Mouse (Mus musculus) embryonic facial prominence, embryonic 11.5 days (tissue): ENCODE data around the gene Ralgps2. TPM values are rescaled to one million over a fixed set of nuclear protein-coding genes. Genes with fewer than 3 reads are reported as not detected.

Experiments
- ATAC-seq: fragments of 200-750 bp; cut with Nextera tagmentation; replicated peaks from 2 replicates; pipeline ENCODE4 v1.8.0; 2017; ENCODE audit warnings: low read depth; ENCODE audit not compliant: insufficient number of reproducible peaks, low FRiP score, low TSS enrichment
- DNase-seq: peaks from one replicate; pipeline ENCODE4 v3.0.0-alpha.2; 2015; ENCODE audit warnings: low spot score
- H3K27ac ChIP-seq: fragments of 300-500 bp; sonication (generic); replicated peaks from 2 replicates; pipeline ENCODE4 v1.5.1; 2014; ENCODE audit warnings: mild to moderate bottlenecking, low read depth, low read length, control low read depth
- H3K27me3 ChIP-seq: fragments of 300-500 bp; sonication (generic); 2 replicates; pipeline ENCODE4 v1.6.1; 2014; ENCODE audit warnings: mild to moderate bottlenecking, low read length, moderate library complexity, mixed read lengths; ENCODE audit not compliant: control insufficient read depth, insufficient read depth
- H3K36me3 ChIP-seq: fragments of 300-500 bp; sonication (generic); replicated peaks from 2 replicates; pipeline ENCODE4 v1.6.1; 2014; ENCODE audit warnings: low read depth, mild to moderate bottlenecking, low read length, moderate library complexity, mixed read lengths; ENCODE audit not compliant: control insufficient read depth, insufficient read depth
- H3K4me1 ChIP-seq: fragments of 300-500 bp; sonication (generic); 2 replicates; pipeline ENCODE4 v1.6.1; 2014; ENCODE audit warnings: low read length, mixed read lengths; ENCODE audit not compliant: control insufficient read depth, insufficient read depth
- H3K4me2 ChIP-seq: fragments of 300-500 bp; sonication (generic); 2 replicates; pipeline ENCODE4 v1.6.1; 2014; ENCODE audit warnings: low read depth, mild to moderate bottlenecking, control low read depth, low read length, moderate library complexity
- H3K4me3 ChIP-seq: fragments of 300-500 bp; sonication (generic); 2 replicates; pipeline ENCODE4 v1.5.1; 2014; ENCODE audit warnings: low read depth, low read length, control low read depth
- H3K9ac ChIP-seq: fragments of 300-500 bp; sonication (generic); replicated peaks from 2 replicates; pipeline ENCODE4 v1.6.1; 2014; ENCODE audit warnings: mild to moderate bottlenecking, control low read depth, low read length
- H3K9me3 ChIP-seq: fragments of 300-500 bp; sonication (generic); replicated peaks from 2 replicates; pipeline ENCODE4 v1.6.1; 2016; ENCODE audit warnings: mild to moderate bottlenecking, low read length, inconsistent platforms, mixed read lengths; ENCODE audit not compliant: control insufficient read depth
- WGBS: fragments of 180-500 bp; shearing (Covaris S2); extraction: QIAGEN DNeasy Blood & Tissue Kit; methylation state at CpG from one replicate; pipeline ENCODE4 v1.1.7; 2014; 5-methylcytosine and 5-hydroxymethylcytosine counted together
- polyA plus RNA-seq: library from polyadenylated mRNA; unstranded; fragments of >200 nt; fragmentation: Nextera tagmentation; extraction: Ambion mirVana; gene quantifications from 2 replicates; pipeline ENCODE4 v1.2.1, GENCODE M21; 2014

Gene Ralgps2
- polyA plus RNA-seq, 1 experiment from 2014 or later, result 76.1 TPM

DNA sequence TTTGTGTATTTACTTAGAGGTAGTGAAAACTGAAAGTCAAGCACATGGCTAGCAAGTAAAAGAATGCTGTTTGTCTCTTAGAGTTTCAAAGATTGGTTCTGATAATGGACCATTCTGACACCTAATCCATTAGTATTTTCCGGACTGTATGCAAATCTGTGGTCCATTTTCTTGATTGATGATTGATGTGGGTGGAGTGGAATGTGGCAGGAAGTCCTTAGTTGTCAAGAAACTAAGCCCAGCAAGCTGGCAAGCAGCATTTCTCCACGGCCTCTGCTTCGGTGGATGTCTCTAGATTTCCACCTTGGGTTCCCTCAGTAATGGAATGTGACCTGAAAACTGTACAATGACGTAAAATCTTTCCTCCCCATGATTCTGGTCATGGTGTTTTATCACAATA lies 68.8 kb downstream of the Ralgps2 start:
- Histone ChIP-seq H3K9me3 (no peaks in the 10 kb centered on the region), H3K36me3 (no peaks in the 10 kb centered on the region), H3K4me1 (no peaks in the 10 kb centered on the region), H3K4me2 (no peak overlapping the region), H3K27me3 (no peaks in the 10 kb centered on the region), H3K9ac (no peak overlapping the region), H3K4me3 (no peak overlapping the region), H3K27ac (no peak overlapping the region)
- DNase-seq (no peak), ATAC-seq (no peak)
- WGBS, result 83% methylated on average over 4 of the region's 4 CpGs

DNA sequence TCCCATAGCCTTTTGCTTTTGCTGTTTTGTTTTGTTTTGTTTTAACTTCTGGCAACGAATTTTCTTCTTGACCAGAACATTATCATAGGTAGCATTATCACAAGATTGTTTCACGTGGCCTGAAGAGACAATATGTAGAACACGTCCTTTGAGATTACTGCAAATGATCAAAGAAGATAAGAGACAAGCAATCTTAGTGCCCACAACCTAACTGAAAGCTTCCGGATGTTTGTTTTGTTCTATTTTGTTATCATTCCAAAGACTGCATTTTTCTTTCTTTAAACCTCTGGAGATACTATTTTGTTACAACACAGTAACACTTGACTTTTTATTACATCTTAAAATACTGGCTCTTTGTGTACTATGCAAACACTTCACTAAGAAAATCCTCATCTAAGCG lies 69.4 kb downstream of the Ralgps2 start:
- 90% methylated on average over 5 of the region's 5 CpGs for WGBS
- Histone ChIP-seq H3K27ac (no peak overlapping the region), H3K4me2 (no peak overlapping the region), H3K4me1 (no peaks in the 10 kb centered on the region), H3K9ac (no peak overlapping the region), H3K36me3 (no peaks in the 10 kb centered on the region), H3K27me3 (no peaks in the 10 kb centered on the region), H3K9me3 (no peaks in the 10 kb centered on the region), H3K4me3 (no peak overlapping the region)
- ATAC-seq, result no peak
- no peak for DNase-seq

DNA sequence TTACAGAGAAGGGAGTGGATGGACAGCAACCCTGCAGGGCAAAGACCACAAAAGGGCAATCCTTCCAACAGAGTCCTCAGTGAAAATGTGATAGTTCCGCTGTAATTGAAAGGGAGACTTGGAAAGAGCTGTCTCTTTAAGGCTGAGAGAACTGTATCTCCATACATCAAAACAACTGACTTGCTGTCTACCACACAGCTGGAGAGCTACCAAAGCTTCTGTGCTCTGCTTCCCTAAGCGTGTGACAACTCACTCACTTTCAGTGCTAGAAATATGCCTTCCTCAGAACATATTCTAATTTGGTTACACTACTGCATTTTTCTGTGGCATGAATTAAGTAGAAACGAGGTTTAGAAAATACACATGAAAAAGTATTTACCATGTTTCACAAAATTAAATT lies 75.2 kb downstream of the Ralgps2 start:
- Histone ChIP-seq H3K27me3 (no peaks in the 10 kb centered on the region), H3K4me1 (no peaks in the 10 kb centered on the region), H3K4me2 (no peak overlapping the region), H3K36me3 (no peaks in the 10 kb centered on the region), H3K4me3 (no peak overlapping the region), H3K9me3 (no peaks in the 10 kb centered on the region), H3K27ac (no peak overlapping the region), H3K9ac (no peak overlapping the region)
- ATAC-seq (no peak), DNase-seq (no peak)
- WGBS, result 51% methylated on average over 3 of the region's 3 CpGs

DNA sequence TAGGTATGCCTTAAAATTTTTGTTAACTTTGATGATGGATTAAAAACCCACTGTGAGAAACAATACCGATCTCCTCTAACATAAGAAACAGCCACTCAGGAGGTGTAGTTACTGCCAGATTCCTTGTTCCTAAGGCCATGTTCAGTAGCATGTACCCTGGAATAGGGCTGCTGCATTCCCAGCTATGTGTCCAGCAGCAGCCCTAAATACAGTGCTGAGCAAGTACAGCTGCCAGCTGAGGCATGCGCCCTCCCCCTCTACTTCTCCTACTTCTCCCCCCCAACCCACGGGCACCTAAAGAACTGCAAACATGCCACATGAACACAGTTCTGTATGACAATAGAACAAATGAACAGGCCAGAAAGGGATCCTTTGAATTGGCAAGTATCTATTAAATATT lies 75.7 kb downstream of the Ralgps2 start:
- H3K9ac ChIP-seq, result no peak overlapping the region
- H3K4me1 ChIP-seq, result no peaks in the 10 kb centered on the region
- H3K4me3 ChIP-seq, result no peak overlapping the region
- H3K27me3 ChIP-seq, result no peaks in the 10 kb centered on the region
- no peaks in the 10 kb centered on the region for H3K9me3 ChIP-seq
- H3K27ac ChIP-seq, result no peak overlapping the region
- WGBS, result 62% methylated on average over 3 of the region's 3 CpGs
- H3K4me2 ChIP-seq, result no peak overlapping the region
- DNase-seq (no peak), ATAC-seq (no peak)
- H3K36me3 ChIP-seq, result no peaks in the 10 kb centered on the region

DNA sequence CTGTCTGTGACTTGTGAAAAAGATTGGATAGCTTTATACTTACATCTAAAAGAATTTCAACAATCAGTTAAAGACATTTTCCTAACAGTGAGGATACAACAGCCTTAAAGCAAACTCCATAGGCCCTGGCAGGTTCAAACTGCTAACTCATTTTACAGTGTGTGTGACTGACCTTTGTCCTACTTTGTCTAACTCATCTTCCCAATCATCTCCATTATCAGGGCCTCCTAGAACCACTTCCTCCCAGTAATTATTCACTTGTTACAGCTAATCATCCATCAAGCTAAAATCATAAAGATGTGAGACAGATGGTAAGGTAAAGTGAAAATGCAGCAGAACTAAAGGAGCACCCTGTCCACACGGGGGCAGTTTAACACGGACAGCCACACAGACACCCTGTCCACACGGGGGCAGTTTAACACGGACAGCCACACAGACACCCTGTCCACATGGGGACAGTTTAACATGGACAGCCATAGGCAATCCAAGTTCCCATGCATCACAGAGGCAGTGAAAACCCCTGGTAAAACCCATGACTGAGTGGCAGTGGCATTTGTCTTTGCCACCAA lies 77.9 kb downstream of the Ralgps2 start:
- no peak for DNase-seq
- Histone ChIP-seq H3K4me2 (no peak overlapping the region), H3K36me3 (no peaks in the 10 kb centered on the region), H3K9me3 (no peaks in the 10 kb centered on the region), H3K9ac (no peak overlapping the region), H3K4me3 (no peak overlapping the region), H3K27me3 (no peaks in the 10 kb centered on the region), H3K4me1 (no peaks in the 10 kb centered on the region), H3K27ac (no peak overlapping the region)
- WGBS, result 46% methylated on average over 4 of the region's 4 CpGs
- no peak for ATAC-seq

DNA sequence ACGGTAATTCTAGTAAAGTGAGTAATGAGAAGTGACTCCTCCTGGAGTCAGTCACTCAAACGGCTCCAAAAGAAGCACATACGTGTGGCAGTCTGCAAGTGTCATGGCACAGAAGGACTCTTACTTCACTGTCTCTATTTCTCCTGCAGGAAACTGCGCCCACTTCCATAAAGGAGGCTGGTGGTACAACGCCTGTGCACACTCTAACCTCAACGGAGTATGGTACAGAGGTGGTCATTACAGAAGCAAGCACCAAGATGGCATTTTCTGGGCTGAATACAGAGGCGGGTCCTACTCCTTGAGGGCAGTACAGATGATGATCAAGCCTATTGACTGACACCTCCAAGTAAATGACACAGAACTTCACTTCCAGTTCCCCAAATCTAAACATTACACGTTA lies 79.2 kb downstream of the Ralgps2 start:
- DNase-seq (no peak), ATAC-seq (no peak)
- H3K4me1 ChIP-seq, result no peaks in the 10 kb centered on the region
- no peak overlapping the region for H3K27ac ChIP-seq
- H3K27me3 ChIP-seq, result no peaks in the 10 kb centered on the region
- H3K36me3 ChIP-seq, result no peaks in the 10 kb centered on the region
- no peaks in the 10 kb centered on the region for H3K9me3 ChIP-seq
- no peak overlapping the region for H3K4me3 ChIP-seq
- 79% methylated on average over 8 of the region's 8 CpGs for WGBS
- H3K9ac ChIP-seq, result no peak overlapping the region
- H3K4me2 ChIP-seq, result no peak overlapping the region

DNA sequence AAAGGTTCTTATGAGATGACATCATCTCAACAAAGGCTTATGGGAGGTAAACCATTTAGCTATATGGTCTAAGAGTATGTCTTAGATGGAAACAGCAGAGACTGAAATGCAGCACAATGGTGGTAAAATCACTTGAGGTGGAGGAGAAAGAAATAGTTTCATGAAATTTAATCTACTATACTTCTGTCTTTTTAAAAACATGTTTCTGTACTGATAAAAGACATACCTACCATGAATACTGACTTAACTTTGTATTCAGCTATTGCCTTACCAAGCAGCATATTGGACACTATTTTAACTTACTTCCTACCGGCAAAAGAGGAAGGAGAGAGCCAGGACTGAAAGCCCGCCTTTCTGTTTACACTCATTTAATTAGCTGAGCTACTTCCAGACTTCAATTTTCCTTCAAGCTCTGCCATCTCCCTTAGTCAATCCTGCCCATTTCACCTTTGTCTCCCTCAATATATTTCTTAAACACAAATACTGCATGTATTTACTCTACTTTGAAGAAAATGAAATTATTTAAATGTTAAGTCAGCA lies 79.6 kb downstream of the Ralgps2 start:
- Histone ChIP-seq H3K27me3 (no peaks in the 10 kb centered on the region), H3K36me3 (no peaks in the 10 kb centered on the region), H3K9ac (no peak overlapping the region), H3K4me2 (no peak overlapping the region), H3K27ac (no peak overlapping the region), H3K4me3 (no peak overlapping the region), H3K9me3 (no peaks in the 10 kb centered on the region), H3K4me1 (no peaks in the 10 kb centered on the region)
- ATAC-seq (no peak), DNase-seq (no peak)
- 48% methylated on average over 2 of the region's 2 CpGs for WGBS

DNA sequence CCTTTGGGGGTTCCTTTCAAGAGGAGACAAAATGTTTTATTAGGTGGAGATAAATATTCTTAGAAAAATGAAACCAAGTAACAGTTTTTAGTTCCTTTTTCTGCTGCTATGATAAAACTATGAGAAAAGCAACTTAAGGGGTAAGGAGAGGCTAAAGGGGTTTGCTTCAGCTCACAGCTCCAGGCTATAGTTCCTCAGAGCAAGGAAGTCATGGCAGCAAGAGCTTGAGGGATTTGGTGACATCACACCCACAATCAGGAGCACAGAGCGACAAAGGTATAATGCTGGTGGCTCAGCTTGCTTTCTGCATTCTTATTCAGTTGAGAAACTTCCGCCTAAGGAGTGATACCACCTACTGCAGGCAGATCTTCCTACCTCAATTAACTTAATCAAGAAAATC lies 80.3 kb downstream of the Ralgps2 start:
- H3K4me3 ChIP-seq, result no peak overlapping the region
- H3K9me3 ChIP-seq, result no peaks in the 10 kb centered on the region
- no peaks in the 10 kb centered on the region for H3K4me1 ChIP-seq
- H3K4me2 ChIP-seq, result no peak overlapping the region
- no peak overlapping the region for H3K27ac ChIP-seq
- ATAC-seq (no peak), DNase-seq (no peak)
- no peak overlapping the region for H3K9ac ChIP-seq
- no peaks in the 10 kb centered on the region for H3K27me3 ChIP-seq
- WGBS, result 96% methylated on average over 2 of the region's 2 CpGs
- H3K36me3 ChIP-seq, result no peaks in the 10 kb centered on the region
